Mouse (Mus musculus) CH12.LX (cell line): ENCODE data around the gene Glt1d1.
A peak's percentile ranks its signal among the peaks of the same experiment; 100 is the strongest.

Experiments used
- CTCF ChIP-seq, 2 experiments: IDR thresholded peaks in 1 of 2; conservative IDR thresholded peaks in 1 of 2; 2 replicates each; pipeline ENCODE4 v1.5.1; 2011 to 2012; ENCODE audit warnings: low read depth in 2 of 2, low read length in 2 of 2, improper control_type of control experiment in 1 of 2, inconsistent platforms in 1 of 2, mild to moderate bottlenecking in 1 of 2, moderate library complexity in 1 of 2
- EP300 ChIP-seq: IDR thresholded peaks from 2 replicates; pipeline ENCODE4 v1.6.1; 2011; ENCODE audit warnings: low read length, improper control_type of control experiment
- ETS1 ChIP-seq: conservative IDR thresholded peaks from 2 replicates; pipeline ENCODE4 v1.6.1; 2012; ENCODE audit warnings: low read depth, mild to moderate bottlenecking, inconsistent platforms, low read length, improper control_type of control experiment, moderate library complexity
- MAZ ChIP-seq: IDR thresholded peaks from 2 replicates; pipeline ENCODE4 v1.6.1; 2012; ENCODE audit warnings: low read depth, mild to moderate bottlenecking, inconsistent platforms, low read length, improper control_type of control experiment, moderate library complexity
- ZC3H11A ChIP-seq: IDR thresholded peaks from 2 replicates; pipeline ENCODE4 v1.6.1; 2012; ENCODE audit warnings: low read depth, mild to moderate bottlenecking, inconsistent platforms, low read length, improper control_type of control experiment

DNA sequence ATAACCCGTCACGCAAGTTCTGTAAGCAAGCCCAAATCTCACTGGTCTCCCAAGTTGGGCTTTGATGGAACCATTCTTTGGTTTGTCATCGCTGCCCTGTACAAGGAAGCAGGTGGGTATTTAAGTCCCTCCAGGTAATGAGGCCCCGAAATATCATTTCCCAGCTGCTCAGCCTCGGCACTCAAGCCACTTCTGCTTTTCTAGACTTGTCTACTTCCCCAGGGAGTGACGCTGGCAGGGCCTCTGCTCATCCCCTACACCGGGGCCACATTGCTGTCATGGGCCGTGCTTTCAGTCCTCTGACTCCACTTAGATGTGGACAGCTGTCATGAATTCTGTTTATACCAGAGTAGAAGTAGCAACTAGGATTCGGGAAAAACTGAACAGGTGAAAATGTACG lies 11.0 kb upstream of the Glt1d1 start:
- TF ChIP-seq CTCF (conservative IDR thresholded peaks at IDR 0.05 in 1 of 2, IDR thresholded peaks at IDR 0.05 in 1 of 2; ENCODE audit: low read depth in 2 of 2, low read length in 2 of 2) (no peak), MAZ (0 out of 2 replicates have a peak, but pooled peaks have one; percentile 36), EP300 (peak; percentile 87), ZC3H11A (no peak), ETS1 (peak; percentile 86)
